Mouse (Mus musculus) CH12.LX (cell line): ENCODE data around the gene Hcfc1. TPM values are rescaled to one million over a fixed set of nuclear protein-coding genes. Genes with fewer than 3 reads are reported as not detected.

Experiments
- DNase-seq: peaks from one replicate; pipeline ENCODE4 v3.0.0-alpha.2; 2013; ENCODE audit errors: extremely low read depth
- H3K27ac ChIP-seq: 2 replicates; pipeline ENCODE4 v1.5.1; 2012; ENCODE audit warnings: low read depth, mild to moderate bottlenecking, control low read depth, moderate library complexity; ENCODE audit not compliant: insufficient read depth
- H3K27me3 ChIP-seq: replicated peaks from 2 replicates; pipeline ENCODE3; 2012; ENCODE audit warnings: inconsistent platforms
- H3K36me3 ChIP-seq, 2 experiments: replicated peaks in 1 of 2; 2 replicates each; pipeline versions ENCODE3 to v1.6.1; 2012; ENCODE audit warnings: inconsistent platforms in 1 of 2, low read length in 1 of 2, mild to moderate bottlenecking in 1 of 2, mixed read lengths in 1 of 2, moderate library complexity in 1 of 2; ENCODE audit not compliant: control insufficient read depth in 1 of 2, insufficient read depth in 1 of 2
- H3K4me1 ChIP-seq, 2 experiments: 2 replicates each; pipeline ENCODE4 v1.6.1; 2012; ENCODE audit warnings: inconsistent platforms in 1 of 2, moderate library complexity in 1 of 2; ENCODE audit not compliant: insufficient read depth in 2 of 2, control insufficient read depth in 1 of 2
- H3K4me2 ChIP-seq: 2 replicates; pipeline ENCODE4 v1.6.1; 2012; ENCODE audit warnings: low read depth, mild to moderate bottlenecking, control low read depth; ENCODE audit not compliant: poor library complexity, insufficient read depth, severe bottlenecking
- H3K4me3 ChIP-seq, 3 experiments: fragments of 150-350 bp in 1 of 3; sonication (generic) in 1 of 3; replicated peaks in 1 of 3; 2 replicates each; pipeline versions ENCODE3 to v1.5.1; 2011 to 2012; ENCODE audit warnings: low read depth in 2 of 3, low read length in 2 of 3, mild to moderate bottlenecking in 2 of 3, moderate library complexity in 2 of 3, control low read depth in 1 of 3, improper control_type of control experiment in 1 of 3, inconsistent platforms in 1 of 3, mixed read lengths in 1 of 3; ENCODE audit not compliant: poor library complexity in 1 of 3
- H3K79me2 ChIP-seq: replicated peaks from 2 replicates; pipeline ENCODE4 v1.6.1; 2012; ENCODE audit warnings: mild to moderate bottlenecking, moderate library complexity; ENCODE audit not compliant: control insufficient read depth, poor library complexity, insufficient read depth, severe bottlenecking; ENCODE audit errors: extremely low read depth
- H3K9ac ChIP-seq: 2 replicates; pipeline ENCODE4 v1.6.1; 2012; ENCODE audit warnings: low read depth, mild to moderate bottlenecking, control low read depth, moderate library complexity; ENCODE audit not compliant: insufficient read depth
- H3K9me3 ChIP-seq: replicated peaks from 2 replicates; pipeline ENCODE3; 2012; ENCODE audit warnings: low read length, inconsistent platforms, mixed read lengths
- BHLHE40 ChIP-seq: IDR thresholded peaks from 2 replicates; pipeline ENCODE4 v1.6.1; 2011; ENCODE audit warnings: mild to moderate bottlenecking, low read depth, low read length, improper control_type of control experiment
- CHD1 ChIP-seq: IDR thresholded peaks from 2 replicates; pipeline ENCODE4 v1.6.1; 2012; ENCODE audit warnings: low read depth, low read length, improper control_type of control experiment, inconsistent platforms
- CHD2 ChIP-seq: IDR thresholded peaks from 2 replicates; pipeline ENCODE4 v1.6.1; 2011; ENCODE audit warnings: low read length, improper control_type of control experiment
- ELF1 ChIP-seq: IDR thresholded peaks from 2 replicates; pipeline ENCODE4 v1.6.1; 2014; ENCODE audit warnings: low read depth, mild to moderate bottlenecking, inconsistent platforms, low read length, improper control_type of control experiment
- EP300 ChIP-seq: IDR thresholded peaks from 2 replicates; pipeline ENCODE4 v1.6.1; 2011; ENCODE audit warnings: low read length, improper control_type of control experiment
- IRF4 ChIP-seq: IDR thresholded peaks from 2 replicates; pipeline ENCODE4 v1.6.1; 2014; ENCODE audit warnings: low read depth, mild to moderate bottlenecking, inconsistent platforms, low read length, improper control_type of control experiment
- JUN ChIP-seq: IDR thresholded peaks from 2 replicates; pipeline ENCODE4 v1.6.1; 2011; ENCODE audit warnings: low read depth, mild to moderate bottlenecking, low read length, improper control_type of control experiment, moderate library complexity; ENCODE audit not compliant: insufficient read depth
- JUND ChIP-seq: conservative IDR thresholded peaks from 2 replicates; pipeline ENCODE4 v1.6.1; 2011; ENCODE audit warnings: low read depth, low read length, improper control_type of control experiment
- MAFK ChIP-seq: IDR thresholded peaks from 2 replicates; pipeline ENCODE4 v1.6.1; 2011; ENCODE audit warnings: low read length, improper control_type of control experiment; ENCODE audit not compliant: insufficient replicate concordance
- MAX ChIP-seq: IDR thresholded peaks from 2 replicates; pipeline ENCODE4 v1.6.1; 2011; ENCODE audit warnings: low read length, improper control_type of control experiment
- MEF2A ChIP-seq: IDR thresholded peaks from 2 replicates; pipeline ENCODE4 v1.6.1; 2014; ENCODE audit warnings: low read depth, mild to moderate bottlenecking, inconsistent platforms, low read length, improper control_type of control experiment, borderline replicate concordance
- MXI1 ChIP-seq: IDR thresholded peaks from 2 replicates; pipeline ENCODE4 v1.6.1; 2011; ENCODE audit warnings: mild to moderate bottlenecking, low read depth, low read length, improper control_type of control experiment
- POLR2AphosphoS2 ChIP-seq: IDR thresholded peaks from 2 replicates; pipeline ENCODE4 v1.6.1; 2011; ENCODE audit warnings: low read depth, low read length, improper control_type of control experiment
- SMC3 ChIP-seq: IDR thresholded peaks from 2 replicates; pipeline ENCODE4 v1.6.1; 2011; ENCODE audit warnings: low read depth, low read length, improper control_type of control experiment
- USF2 ChIP-seq: conservative IDR thresholded peaks from 2 replicates; pipeline ENCODE4 v1.6.1; 2011; ENCODE audit warnings: low read depth, low read length, improper control_type of control experiment
- ZNF384 ChIP-seq: IDR thresholded peaks from 2 replicates; pipeline ENCODE4 v1.6.1; 2012; ENCODE audit warnings: low read depth, low read length, improper control_type of control experiment, inconsistent platforms
- dilution Hi-C: fragments of 300-500 bp; cut with MboI; formaldehyde crosslinking; loops from 2 replicates; pipeline ENCODE4 v1.14.3; 2020; ENCODE audit warnings: low sequenced_read_pairs; ENCODE audit not compliant: extremely low pct_unique_long_range_greater_than_20kb, extremely low pct_ligation_motif_present
- in situ Hi-C: fragments of 300-500 bp; cut with MboI; formaldehyde crosslinking; loops from 3 replicates; pipeline ENCODE4 v1.14.3; 2019; ENCODE audit warnings: low sequenced_read_pairs, low pct_ligation_motif_present, low pct_unique_long_range_greater_than_20kb, mixed read lengths
- polyA plus RNA-seq: library from polyadenylated mRNA; unstranded; fragments of >175 nt; gene quantifications from 2 replicates; pipeline ENCODE4 v1.2.1, GENCODE M21; 2012; ENCODE audit warnings: low read depth; ENCODE audit not compliant: insufficient read length
- total RNA-seq, 2 experiments: library from RNA; depleted of rRNA; stranded (reverse); fragments of 300-350 nt in 1 of 2; fragments of >200 nt in 1 of 2; gene quantifications; 2 replicates each; pipeline ENCODE4 v1.2.3; 2012 to 2014

The Hcfc1 gene
- total and polyA plus RNA-seq, 3 experiments, result 37.6 to 98.2 (median 58.5) TPM

GRCm38 (mm10) chrX:74006401-74006800, 40.2 kb upstream of the Hcfc1 start:
- Histone ChIP-seq H3K79me2 (no peaks in the 10 kb centered on the region), H3K27ac (no peak overlapping the region), H3K9me3 (no peaks in the 10 kb centered on the region), H3K36me3 (no peaks in the 10 kb centered on the region), H3K27me3 (no peaks in the 10 kb centered on the region), H3K4me3 (no peak overlapping the region), H3K4me1 (peaks cover 0 to 4% of the 10 kb centered on the region in 2 experiments; a peak in 1 of 4 replicates)
- in situ Hi-C loops (no loop called here), dilution Hi-C loops (no loop called here)
- TF ChIP-seq SMC3 (no peak), CHD2 (no peak), MEF2A (no peak), POLR2AphosphoS2 (no peak), JUND (no peak)
- TF ChIP-seq, all 38 proteins: peak for 0
- Histone ChIP-seq H3K4me2 (no peak overlapping the region), H3K9ac (no peak overlapping the region)
- DNase-seq, result no peak

GRCm38 (mm10) chrX:74003644-74004043, 37.5 kb upstream of the Hcfc1 start:
- Histone ChIP-seq H3K9ac (no peak overlapping the region), H3K79me2 (no peaks in the 10 kb centered on the region), H3K36me3 (no peaks in the 10 kb centered on the region), H3K27ac (no peak overlapping the region), H3K27me3 (no peaks in the 10 kb centered on the region), H3K4me3 (no peak overlapping the region), H3K9me3 (no peaks in the 10 kb centered on the region), H3K4me1 (peaks cover 0 to 13% of the 10 kb centered on the region in 2 experiments; a peak in 1 of 4 replicates), H3K4me2 (no peak overlapping the region)
- dilution Hi-C loops, result no loop called here
- TF ChIP-seq ZNF384, result 0 out of 2 replicates have a peak, but pooled peaks have one; percentile 35
- peak; percentile 73 for TF ChIP-seq JUND
- peak; percentile 71 for TF ChIP-seq BHLHE40
- peak; percentile 72 for TF ChIP-seq EP300
- peak; percentile 80 for TF ChIP-seq IRF4
- TF ChIP-seq CHD1, result no peak
- peak; percentile 56; the same call in 1 of the 2 replicates for TF ChIP-seq JUN
- TF ChIP-seq MAFK, result no peak
- TF ChIP-seq MAX, result peak; percentile 58; the same call in 1 of the 2 replicates
- peak; percentile 30 for DNase-seq
- in situ Hi-C loops, result no loop called here

DNA sequence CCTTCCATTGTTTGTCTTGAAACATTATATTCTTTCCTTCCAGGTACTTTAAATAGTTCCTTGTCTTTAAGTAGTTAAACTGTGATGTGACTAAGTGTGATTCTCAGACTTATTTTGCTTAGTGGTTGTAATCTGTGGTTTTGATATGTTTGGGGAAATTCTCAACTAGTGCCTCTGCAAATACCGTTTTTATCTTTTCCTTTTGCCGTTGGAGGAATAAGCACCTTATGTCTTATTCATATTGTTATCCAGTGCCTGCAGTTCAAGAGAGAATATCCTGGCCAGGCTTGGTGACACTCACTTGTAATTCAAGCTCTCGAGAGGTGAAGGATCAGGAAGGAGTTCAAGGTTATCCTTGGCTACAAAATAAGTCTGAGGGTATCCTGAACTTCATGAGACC, 34.9 kb upstream of the Hcfc1 start:
- TF ChIP-seq USF2 (no peak), ELF1 (no peak), MXI1 (no peak)
- H3K27me3 ChIP-seq, result no peaks in the 10 kb centered on the region
- H3K9me3 ChIP-seq, result no peaks in the 10 kb centered on the region
- dilution Hi-C loops (no loop called here), in situ Hi-C loops (no loop called here)
- no peak overlapping the region for H3K4me3 ChIP-seq
- H3K4me1 ChIP-seq, result peaks cover 0 to 13% of the 10 kb centered on the region in 2 experiments; a peak in 1 of 4 replicates
- no peak overlapping the region for H3K27ac ChIP-seq
- no peak overlapping the region for H3K9ac ChIP-seq
- no peaks in the 10 kb centered on the region for H3K79me2 ChIP-seq
- no peak overlapping the region for H3K4me2 ChIP-seq
- H3K36me3 ChIP-seq, result no peaks in the 10 kb centered on the region
- DNase-seq, result no peak
